Mouse (Mus musculus): Measurements from ENCODE around the gene Klhl29. TPM values are rescaled to one million over a fixed set of nuclear protein-coding genes. Genes with fewer than 3 reads are reported as not detected.

The Klhl29 gene
- polyA plus RNA-seq, 1 experiment from 2014 or later = 0.35 TPM

DNA sequence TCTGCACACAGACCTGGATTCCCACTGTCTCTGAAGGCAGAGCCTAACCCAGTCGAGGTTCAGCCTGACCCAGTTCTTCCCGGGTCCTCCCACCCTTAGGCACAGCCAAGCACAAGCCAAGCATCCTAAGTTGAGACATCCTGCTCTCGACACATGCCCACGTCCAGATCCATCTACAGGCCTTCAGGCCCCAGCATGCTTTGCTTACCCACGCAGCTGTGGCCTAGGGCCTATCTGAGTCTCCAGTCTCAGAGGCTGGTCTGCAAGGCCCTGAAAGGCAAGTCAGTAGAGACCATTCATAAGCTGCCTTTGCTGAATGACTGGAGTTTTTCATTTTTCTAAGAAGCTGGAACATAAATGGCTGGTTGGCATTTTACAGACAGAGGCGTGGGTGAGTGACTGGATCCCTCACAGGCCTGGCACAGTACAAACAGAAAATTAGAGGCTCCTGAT lies 35.3 kb downstream of the Klhl29 start:
- Histone ChIP-seq H3K27ac (ENCODE audit: low read length) (no peak overlapping the region), H3K4me3 (ENCODE audit: low read length) (no peak overlapping the region), H3K27me3 (ENCODE audit: control insufficient read depth, insufficient read depth, low read depth, low read length) (no peaks in the 10 kb centered on the region), H3K4me2 (ENCODE audit: low read depth, low read length) (no peak overlapping the region), H3K9me3 (ENCODE audit: control insufficient read depth, low read length) (no peaks in the 10 kb centered on the region), H3K9ac (ENCODE audit: low read length) (no peak overlapping the region), H3K36me3 (ENCODE audit: control insufficient read depth, insufficient read depth, low read length) (no peaks in the 10 kb centered on the region), H3K4me1 (replicated peaks; ENCODE audit: control insufficient read depth, insufficient read depth, low read length) (no peaks in the 10 kb centered on the region)
- no peak for ATAC-seq (ENCODE audit: low read depth)
- 87% methylated on average over 6 of the region's 6 CpGs for WGBS

GRCm38 (mm10) chr12:5336927-5337712 lies 38.4 kb downstream of the Klhl29 start:
- Histone ChIP-seq H3K36me3 (ENCODE audit: control insufficient read depth, insufficient read depth, low read length) (no peaks in the 10 kb centered on the region), H3K9me3 (ENCODE audit: control insufficient read depth, low read length) (no peaks in the 10 kb centered on the region), H3K4me2 (ENCODE audit: low read depth, low read length) (no peak overlapping the region), H3K4me3 (ENCODE audit: low read length) (no peak overlapping the region), H3K27me3 (ENCODE audit: control insufficient read depth, insufficient read depth, low read depth, low read length) (no peaks in the 10 kb centered on the region), H3K9ac (ENCODE audit: low read length) (no peak overlapping the region), H3K4me1 (replicated peaks; ENCODE audit: control insufficient read depth, insufficient read depth, low read length) (no peaks in the 10 kb centered on the region), H3K27ac (ENCODE audit: low read length) (no peak overlapping the region)
- no peak for ATAC-seq (ENCODE audit: low read depth)
- WGBS = 53% methylated on average over 8 of the region's 8 CpGs

- Histone ChIP-seq H3K27ac (ENCODE audit: low read length) (no peak overlapping the region), H3K4me1 (replicated peaks; ENCODE audit: control insufficient read depth, insufficient read depth, low read length) (no peaks in the 10 kb centered on the region), H3K9me3 (ENCODE audit: control insufficient read depth, low read length) (no peaks in the 10 kb centered on the region), H3K9ac (ENCODE audit: low read length) (no peak overlapping the region), H3K4me3 (ENCODE audit: low read length) (no peak overlapping the region), H3K36me3 (ENCODE audit: control insufficient read depth, insufficient read depth, low read length) (no peaks in the 10 kb centered on the region), H3K27me3 (ENCODE audit: control insufficient read depth, insufficient read depth, low read depth, low read length) (no peaks in the 10 kb centered on the region), H3K4me2 (ENCODE audit: low read depth, low read length) (no peak overlapping the region)
- no peak for ATAC-seq (ENCODE audit: low read depth)
- 69% methylated on average over 6 of the region's 6 CpGs for WGBS
These were observed 39.2 kb downstream of the Klhl29 start for GRCm38 (mm10) chr12:5336331-5336730.

- ATAC-seq (ENCODE audit: low read depth) = no peak
- no peak overlapping the region for H3K4me3 ChIP-seq (ENCODE audit: low read length)
- no peaks in the 10 kb centered on the region for H3K4me1 ChIP-seq (replicated peaks; ENCODE audit: control insufficient read depth, insufficient read depth, low read length)
- no peaks in the 10 kb centered on the region for H3K36me3 ChIP-seq (ENCODE audit: control insufficient read depth, insufficient read depth, low read length)
- H3K27ac ChIP-seq (ENCODE audit: low read length) = no peak overlapping the region
- no peaks in the 10 kb centered on the region for H3K27me3 ChIP-seq (ENCODE audit: control insufficient read depth, insufficient read depth, low read depth, low read length)
- 62% methylated on average over 9 of the region's 9 CpGs for WGBS
- H3K9me3 ChIP-seq (ENCODE audit: control insufficient read depth, low read length) = no peaks in the 10 kb centered on the region
- no peak overlapping the region for H3K4me2 ChIP-seq (ENCODE audit: low read depth, low read length)
- no peak overlapping the region for H3K9ac ChIP-seq (ENCODE audit: low read length)
These were observed 40.5 kb downstream of the Klhl29 start for GRCm38 (mm10) chr12:5334956-5335355.

DNA sequence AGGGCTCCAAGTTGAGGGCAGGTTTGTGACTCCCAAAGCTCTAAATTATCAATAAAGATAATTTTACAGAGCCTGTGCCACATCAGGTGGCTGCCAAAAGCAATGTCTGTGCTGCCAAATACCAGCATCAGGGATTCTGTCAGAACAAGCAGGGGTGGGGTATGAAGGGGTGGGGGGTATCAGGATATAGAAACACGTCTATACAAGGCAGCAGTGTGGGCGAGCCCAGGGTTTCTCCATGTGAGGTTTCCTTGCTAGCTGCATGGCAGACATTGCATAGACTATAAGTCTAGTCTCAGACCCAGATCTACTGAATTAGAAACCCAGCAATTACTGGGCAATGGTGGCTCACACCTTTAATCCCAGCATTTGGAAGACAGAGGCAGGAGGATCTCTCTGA lies 41.3 kb downstream of the Klhl29 start:
- WGBS = 85% methylated on average over 2 of the region's 2 CpGs
- Histone ChIP-seq H3K9me3 (ENCODE audit: control insufficient read depth, low read length) (no peaks in the 10 kb centered on the region), H3K4me3 (ENCODE audit: low read length) (no peak overlapping the region), H3K9ac (ENCODE audit: low read length) (no peak overlapping the region), H3K4me1 (replicated peaks; ENCODE audit: control insufficient read depth, insufficient read depth, low read length) (no peaks in the 10 kb centered on the region), H3K4me2 (ENCODE audit: low read depth, low read length) (no peak overlapping the region), H3K27me3 (ENCODE audit: control insufficient read depth, insufficient read depth, low read depth, low read length) (no peaks in the 10 kb centered on the region), H3K27ac (ENCODE audit: low read length) (no peak overlapping the region), H3K36me3 (ENCODE audit: control insufficient read depth, insufficient read depth, low read length) (no peaks in the 10 kb centered on the region)
- ATAC-seq (ENCODE audit: low read depth) = no peak

GRCm38 (mm10) chr12:5331810-5332484 lies 43.5 kb downstream of the Klhl29 start:
- Histone ChIP-seq H3K9me3 (ENCODE audit: control insufficient read depth, low read length) (no peaks in the 10 kb centered on the region), H3K4me3 (ENCODE audit: low read length) (no peak overlapping the region), H3K27ac (ENCODE audit: low read length) (no peak overlapping the region), H3K4me2 (ENCODE audit: low read depth, low read length) (no peak overlapping the region), H3K27me3 (ENCODE audit: control insufficient read depth, insufficient read depth, low read depth, low read length) (no peaks in the 10 kb centered on the region), H3K36me3 (ENCODE audit: control insufficient read depth, insufficient read depth, low read length) (no peaks in the 10 kb centered on the region), H3K4me1 (replicated peaks; ENCODE audit: control insufficient read depth, insufficient read depth, low read length) (no peaks in the 10 kb centered on the region), H3K9ac (ENCODE audit: low read length) (no peak overlapping the region)
- no peak for ATAC-seq (ENCODE audit: low read depth)
- 63% methylated on average over 13 of the region's 13 CpGs for WGBS

GRCm38 (mm10) chr12:5330496-5331070 lies 44.9 kb downstream of the Klhl29 start:
- H3K4me3 ChIP-seq (ENCODE audit: low read length) = no peak overlapping the region
- no peak overlapping the region for H3K9ac ChIP-seq (ENCODE audit: low read length)
- 82% methylated on average over 6 of the region's 6 CpGs for WGBS
- ATAC-seq (ENCODE audit: low read depth) = no peak
- H3K36me3 ChIP-seq (ENCODE audit: control insufficient read depth, insufficient read depth, low read length) = no peaks in the 10 kb centered on the region
- H3K27ac ChIP-seq (ENCODE audit: low read length) = no peak overlapping the region
- H3K4me2 ChIP-seq (ENCODE audit: low read depth, low read length) = no peak overlapping the region
- no peaks in the 10 kb centered on the region for H3K9me3 ChIP-seq (ENCODE audit: control insufficient read depth, low read length)
- no peaks in the 10 kb centered on the region for H3K4me1 ChIP-seq (replicated peaks; ENCODE audit: control insufficient read depth, insufficient read depth, low read length)
- no peaks in the 10 kb centered on the region for H3K27me3 ChIP-seq (ENCODE audit: control insufficient read depth, insufficient read depth, low read depth, low read length)

DNA sequence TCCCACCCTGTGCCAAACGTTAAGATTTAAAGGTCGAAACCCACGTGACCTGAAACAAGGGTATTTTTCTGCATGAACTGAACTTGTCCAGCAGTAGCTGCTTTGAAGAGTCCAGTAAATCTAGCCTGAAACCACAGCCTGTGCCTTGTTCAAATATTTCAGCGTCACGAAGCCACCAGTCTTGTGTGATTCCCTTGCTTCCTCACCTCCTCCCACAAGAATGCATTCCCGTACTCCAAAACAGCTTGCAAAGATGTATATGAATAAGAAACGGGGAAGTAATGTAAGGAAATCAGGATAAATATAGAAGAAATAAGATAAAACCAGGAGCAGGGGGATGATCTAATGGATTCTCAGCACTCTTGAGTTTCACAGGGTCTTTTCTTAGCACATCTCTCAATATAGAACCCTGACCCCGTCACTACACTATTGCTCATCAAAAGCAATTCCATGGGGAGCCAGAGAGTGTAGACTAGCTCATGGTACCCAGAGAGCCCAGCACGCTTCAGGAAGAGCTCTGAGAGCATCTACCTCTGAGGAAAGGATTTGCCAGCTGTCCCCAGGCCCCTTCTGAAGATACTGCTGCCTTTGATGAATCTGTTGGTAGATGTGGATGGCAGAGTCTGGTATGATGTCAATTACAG lies 52.9 kb downstream of the Klhl29 start:
- Histone ChIP-seq H3K4me2 (ENCODE audit: low read depth, low read length) (no peak overlapping the region), H3K9me3 (ENCODE audit: control insufficient read depth, low read length) (no peaks in the 10 kb centered on the region), H3K4me1 (replicated peaks; ENCODE audit: control insufficient read depth, insufficient read depth, low read length) (no peaks in the 10 kb centered on the region; the same call in 1 of the 2 replicates), H3K27ac (ENCODE audit: low read length) (no peak overlapping the region), H3K9ac (ENCODE audit: low read length) (no peak overlapping the region), H3K27me3 (ENCODE audit: control insufficient read depth, insufficient read depth, low read depth, low read length) (no peaks in the 10 kb centered on the region), H3K36me3 (ENCODE audit: control insufficient read depth, insufficient read depth, low read length) (no peaks in the 10 kb centered on the region), H3K4me3 (ENCODE audit: low read length) (no peak overlapping the region)
- ATAC-seq (ENCODE audit: low read depth) = no peak
- 60% methylated on average over 9 of the region's 9 CpGs for WGBS

DNA sequence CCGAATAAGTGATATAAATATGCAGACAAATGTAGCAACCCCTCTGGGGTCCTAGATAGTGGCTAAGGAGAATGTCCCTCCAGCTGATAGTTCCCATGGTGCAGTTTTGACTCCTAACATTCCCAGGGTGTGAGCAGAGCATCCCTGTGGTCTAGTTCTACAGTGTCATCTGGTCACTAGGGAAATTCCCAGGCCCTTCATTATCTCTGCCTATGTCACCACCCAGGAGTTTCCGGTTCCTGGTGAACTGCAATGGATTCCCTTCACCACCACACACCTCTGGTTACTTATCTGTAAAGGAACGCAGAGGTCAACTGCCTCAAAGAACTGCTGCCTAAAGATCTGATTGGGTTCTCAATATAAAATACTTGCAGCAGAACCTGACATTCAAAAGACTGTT lies 54.5 kb downstream of the Klhl29 start:
- Histone ChIP-seq H3K4me2 (ENCODE audit: low read depth, low read length) (no peak overlapping the region), H3K9ac (ENCODE audit: low read length) (no peak overlapping the region), H3K27ac (ENCODE audit: low read length) (no peak overlapping the region), H3K9me3 (ENCODE audit: control insufficient read depth, low read length) (no peaks in the 10 kb centered on the region), H3K4me3 (ENCODE audit: low read length) (no peak overlapping the region), H3K4me1 (replicated peaks; ENCODE audit: control insufficient read depth, insufficient read depth, low read length) (no peaks in the 10 kb centered on the region; the same call in 1 of the 2 replicates), H3K36me3 (ENCODE audit: control insufficient read depth, insufficient read depth, low read length) (no peaks in the 10 kb centered on the region), H3K27me3 (ENCODE audit: control insufficient read depth, insufficient read depth, low read depth, low read length) (no peaks in the 10 kb centered on the region)
- ATAC-seq (ENCODE audit: low read depth) = no peak
- 91% methylated on average over 3 of the region's 3 CpGs for WGBS
